23 mouse cellular contexts compared by ENCODE assay signal in the genomic region with DNA sequence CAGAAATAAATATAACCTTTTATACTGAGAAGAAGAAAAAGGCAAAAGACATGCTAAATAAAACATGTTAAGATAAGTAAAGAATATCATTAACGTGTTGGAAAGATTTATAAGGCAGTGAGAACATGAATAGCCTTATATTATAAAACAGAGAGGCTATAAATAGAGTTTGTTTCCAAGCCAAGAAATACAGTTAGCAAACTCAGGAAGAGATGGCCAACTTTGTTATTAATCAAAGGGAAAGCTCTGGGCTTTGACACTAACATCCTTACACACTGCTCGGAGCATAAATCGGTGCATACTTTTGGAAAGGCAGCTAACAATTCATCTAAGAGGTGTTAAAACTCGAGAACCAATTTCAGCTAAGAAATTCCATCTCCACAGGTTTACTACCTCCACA.
A peak's percentile ranks its signal among the peaks of the same experiment; 100 is the strongest.
DNase-seq lines count a peak whose midpoint lies in the region; ATAC-seq and TF ChIP-seq lines count a peak whose summit lies in the region.
"Had no signal": no experiment of that assay in that cellular context is flagged by ENCODE, and none has a peak within 500 bp of the region (broad histone marks: within the 10 kb centered on the region; RNA-seq: fewer than 3 reads in every experiment).

No protein-coding gene starts in this region.

- WGBS in kidney, embryonic 16.5 days: 39% methylated on average over 4 of the region's 4 CpGs
- WGBS in lung, embryonic 14.5 days: 27% methylated on average over 4 of the region's 4 CpGs

- H3K9me3 ChIP-seq in kidney, embryonic 16.5 days (ENCODE audit: low read length): no peaks in the 10 kb centered on the region
- no peaks in the 10 kb centered on the region for H3K9me3 ChIP-seq in lung, embryonic 14.5 days (ENCODE audit: low read depth, low read length)
- H3K9me3 ChIP-seq: forebrain, embryonic 10.5 days; forebrain, embryonic 13.5 days had no signal

- 0 out of 2 replicates have a peak, but pooled peaks cover 2% of the 10 kb centered on the region for H3K4me1 ChIP-seq in kidney, embryonic 16.5 days (ENCODE audit: insufficient read depth, low read length)
- peaks cover 3% of the 10 kb centered on the region for H3K4me1 ChIP-seq in lung, embryonic 14.5 days (ENCODE audit: insufficient read depth)
- H3K4me1 ChIP-seq: forebrain, embryonic 10.5 days; forebrain, embryonic 13.5 days had no signal

- no peak for TF ChIP-seq CTCF in lung, embryonic 14.5 days (IDR thresholded peaks at IDR 0.05; ENCODE audit: low read depth)

- no peak for DNase-seq in kidney, adult 18-20 months
- peak; percentile 89 for DNase-seq in lung, embryonic 14.5 days
- DNase-seq in lung, postnatal 25 days (ENCODE audit: low spot score): no peak
- DNase-seq in NIH3T3 (ENCODE audit: low read depth) (peak; percentile 61), adipocyte (ENCODE audit: low spot score) (peak; percentile 33)
- DNase-seq: adrenal gland, postnatal 10 days; adrenal gland, postnatal 36 days; cerebellum, adult 18-20 months; cerebellum, adult 9-10 months; cerebellum, postnatal 14 days; gastrocnemius, adult 2 months; gastrocnemius, postnatal 14 days; heart, postnatal 10 days; heart, postnatal 4 days had no signal

- H3K27ac ChIP-seq in kidney, embryonic 16.5 days (ENCODE audit: low read length): no peak overlapping the region
- no peak overlapping the region for H3K27ac ChIP-seq in lung, embryonic 14.5 days (ENCODE audit: low read depth)
- H3K27ac ChIP-seq: forebrain, embryonic 10.5 days; forebrain, embryonic 13.5 days; gastrocnemius, adult 2 months; hindbrain, embryonic 14.5 days; hindbrain, postnatal 0 days had no signal

- no peak overlapping the region for H3K9ac ChIP-seq in kidney, embryonic 16.5 days (replicated peaks; ENCODE audit: low read length)
- no peak overlapping the region for H3K9ac ChIP-seq in lung, embryonic 14.5 days
- H3K9ac ChIP-seq: forebrain, embryonic 13.5 days; hindbrain, embryonic 14.5 days had no signal

- peak; percentile 70; the same call in 1 of the 2 replicates for ATAC-seq in kidney, embryonic 16.5 days (ENCODE audit: low FRiP score, low TSS enrichment)
- ATAC-seq in lung, embryonic 14.5 days (ENCODE audit: insufficient read depth): peak; percentile 77
- ATAC-seq: activated CD4-positive, CD25-positive, alpha-beta regulatory T cell, adult 4 months; CD4-positive, CD25-positive, alpha-beta regulatory T cell, adult 4 months; forebrain, embryonic 13.5 days; forebrain, embryonic 16.5 days; hindbrain, postnatal 0 days had no signal

- H3K4me3 ChIP-seq in kidney, embryonic 16.5 days (ENCODE audit: low read length): no peak overlapping the region
- H3K4me3 ChIP-seq in lung, embryonic 14.5 days (ENCODE audit: low read depth, low read length): no peak overlapping the region
- H3K4me3 ChIP-seq: forebrain, embryonic 10.5 days; forebrain, embryonic 13.5 days; gastrocnemius, adult 2 months had no signal

- no peak overlapping the region for H3K4me2 ChIP-seq in kidney, embryonic 16.5 days (replicated peaks; ENCODE audit: low read depth, low read length)
- H3K4me2 ChIP-seq in lung, embryonic 14.5 days: no peak overlapping the region
- H3K4me2 ChIP-seq: forebrain, embryonic 13.5 days; heart, embryonic 11.5 days; hindbrain, embryonic 14.5 days had no signal

- no peaks in the 10 kb centered on the region for H3K36me3 ChIP-seq in kidney, embryonic 16.5 days (ENCODE audit: insufficient read depth, low read length)
- H3K36me3 ChIP-seq in lung, embryonic 14.5 days (ENCODE audit: insufficient read depth): no peaks in the 10 kb centered on the region
- H3K36me3 ChIP-seq: forebrain, embryonic 10.5 days had no signal

- no peaks in the 10 kb centered on the region for H3K27me3 ChIP-seq in kidney, embryonic 16.5 days (ENCODE audit: insufficient read depth, low read length)
- H3K27me3 ChIP-seq in lung, embryonic 14.5 days (ENCODE audit: insufficient read depth, low read length): no peaks in the 10 kb centered on the region
- H3K27me3 ChIP-seq: forebrain, embryonic 13.5 days had no signal

Comparison
In these comparisons a context has a peak if more than half of its experiments do, and no peak if none do; other contexts are left out.
1. DNase-seq: peak in lung, embryonic 14.5 days (single experiment), NIH3T3 (single experiment) and adipocyte (single experiment); none in kidney, adult 18-20 months (single experiment) and lung, postnatal 25 days (single experiment).